In the genomic region with DNA sequence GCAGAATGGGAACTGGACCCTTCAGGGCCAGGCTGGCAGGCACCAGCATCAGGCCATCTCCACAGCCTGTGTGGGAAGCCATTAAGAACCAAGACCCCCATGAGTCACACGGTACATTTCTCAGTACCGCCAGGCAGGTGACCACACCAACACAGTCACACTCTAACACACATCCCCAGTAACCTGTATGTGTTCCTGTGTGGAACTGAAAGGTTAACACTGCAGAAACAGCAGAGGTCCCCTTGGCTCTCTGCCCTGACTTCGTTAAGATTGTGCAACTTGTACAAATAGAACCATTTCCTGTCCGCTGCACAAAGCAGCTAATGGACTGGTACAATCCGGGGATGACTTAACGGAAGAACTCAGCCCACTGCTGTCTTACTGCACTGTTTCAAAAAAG, we compare ENCODE assay signal across 8 mouse cellular contexts. TPM values are rescaled to one million over a fixed set of nuclear protein-coding genes. Genes with fewer than 3 reads are reported as not detected.
DNase-seq lines count a peak whose midpoint lies in the region; ATAC-seq lines count a peak whose summit lies in the region.

No protein-coding gene starts in this region.

- no peak overlapping the region for H3K9ac ChIP-seq in forebrain, embryonic 14.5 days (ENCODE audit: low read length)
- H3K9ac ChIP-seq in forebrain, embryonic 11.5 days (ENCODE audit: low read length), result no peak overlapping the region
- no peak overlapping the region for H3K9ac ChIP-seq in liver, embryonic 12.5 days

- no peaks in the 10 kb centered on the region for H3K27me3 ChIP-seq in forebrain, embryonic 14.5 days (replicated peaks; ENCODE audit: control insufficient read depth, insufficient read depth, low read length)
- H3K27me3 ChIP-seq in forebrain, embryonic 11.5 days (ENCODE audit: control insufficient read depth, insufficient read depth, low read length), result no peaks in the 10 kb centered on the region
- H3K27me3 ChIP-seq in liver, embryonic 12.5 days (replicated peaks), result no peaks in the 10 kb centered on the region

- peak; percentile 29; the same call in 1 of the 2 replicates for ATAC-seq in forebrain, embryonic 14.5 days
- ATAC-seq in forebrain, embryonic 11.5 days (replicated peaks; ENCODE audit: low FRiP score), result no peak
- ATAC-seq in common myeloid progenitor, adult 5-6 weeks (replicated peaks; ENCODE audit: low read depth, poor library complexity, severe bottlenecking), result peak; percentile 74
- peak; percentile 64 for ATAC-seq in liver, embryonic 12.5 days

- H3K4me2 ChIP-seq in forebrain, embryonic 14.5 days (ENCODE audit: low read length), result no peak overlapping the region
- H3K4me2 ChIP-seq in forebrain, embryonic 11.5 days (ENCODE audit: low read depth, low read length, severe bottlenecking), result no peak overlapping the region
- peak overlapping the region; percentile 34 for H3K4me2 ChIP-seq in liver, embryonic 12.5 days

- WGBS in forebrain, embryonic 14.5 days, result 55% methylated on average over 6 of the region's 6 CpGs
- WGBS in forebrain, embryonic 11.5 days, result 79% methylated on average over 6 of the region's 6 CpGs
- 50% methylated on average over 6 of the region's 6 CpGs for WGBS in liver, embryonic 12.5 days (ENCODE audit: insufficient replicate concordance)

- no peak overlapping the region for H3K27ac ChIP-seq in forebrain, embryonic 14.5 days (ENCODE audit: low read depth, low read length)
- no peak overlapping the region for H3K27ac ChIP-seq in forebrain, embryonic 11.5 days (ENCODE audit: low read depth, low read length)
- peak overlapping the region; percentile 81 for H3K27ac ChIP-seq in liver, embryonic 12.5 days

- no peaks in the 10 kb centered on the region for H3K36me3 ChIP-seq in forebrain, embryonic 14.5 days (ENCODE audit: control insufficient read depth, insufficient read depth, low read length)
- H3K36me3 ChIP-seq in forebrain, embryonic 11.5 days (ENCODE audit: control insufficient read depth, insufficient read depth, low read length), result no peaks in the 10 kb centered on the region
- no peaks in the 10 kb centered on the region for H3K36me3 ChIP-seq in liver, embryonic 12.5 days

- H3K9me3 ChIP-seq in forebrain, embryonic 14.5 days (replicated peaks; ENCODE audit: control insufficient read depth, low read length), result no peaks in the 10 kb centered on the region
- no peaks in the 10 kb centered on the region for H3K9me3 ChIP-seq in forebrain, embryonic 11.5 days (ENCODE audit: control insufficient read depth, low read length)
- H3K9me3 ChIP-seq in liver, embryonic 12.5 days (replicated peaks), result no peaks in the 10 kb centered on the region

- no peaks in the 10 kb centered on the region; the same call in 1 of the 2 replicates for H3K4me1 ChIP-seq in forebrain, embryonic 14.5 days (ENCODE audit: control insufficient read depth, insufficient read depth, low read length)
- H3K4me1 ChIP-seq in forebrain, embryonic 11.5 days (replicated peaks; ENCODE audit: control insufficient read depth, insufficient read depth, low read length), result no peaks in the 10 kb centered on the region
- H3K4me1 ChIP-seq in liver, embryonic 12.5 days, result peaks cover 55% of the 10 kb centered on the region

- intact Hi-C loops in heart, postnatal 14 days (cut with DNase I), result no loop called here

- peak; percentile 50 for DNase-seq in forebrain, embryonic 14.5 days (ENCODE audit: low spot score)
- no peak for DNase-seq in forebrain, embryonic 11.5 days (ENCODE audit: low spot score)
- DNase-seq in 3T3-L1 (ENCODE audit: low read depth, low spot score), result peak; percentile 80
- peak; percentile 76 to 84 for DNase-seq in heart, postnatal 14 days
- peak; percentile 45 for DNase-seq in ovary, adult 18-20 months (ENCODE audit: low spot score)
- no peak for DNase-seq in thymus, postnatal 10 days (ENCODE audit: low spot score in 2 of 2)

- H3K4me3 ChIP-seq in forebrain, embryonic 14.5 days (ENCODE audit: low read depth, low read length), result no peak overlapping the region
- no peak overlapping the region for H3K4me3 ChIP-seq in forebrain, embryonic 11.5 days (ENCODE audit: low read depth, low read length)
- H3K4me3 ChIP-seq in liver, embryonic 12.5 days, result no peak overlapping the region

RNA-seq across cellular contexts. Expression of a gene that starts 21.1 kb away (rescaled TPM):
- polyA plus RNA-seq in forebrain, embryonic 14.5 days (2014; fragmentation: Nextera tagmentation; extraction: Ambion mirVana), result 4.7 and 6.9 TPM in 2 replicates
- polyA plus RNA-seq in forebrain, embryonic 11.5 days (2014; fragmentation: Nextera tagmentation; extraction: Ambion mirVana), result 11.3 and 11.9 TPM in 2 replicates
- total RNA-seq in common myeloid progenitor, adult 5-6 weeks (2017), result 7.5 and 9.0 TPM in 2 replicates
- 10 to 100 TPM; 73.2 to 79.0 TPM for total RNA-seq in heart, postnatal 14 days (2021)
- polyA plus RNA-seq in liver, embryonic 12.5 days (2016; fragmentation: Nextera tagmentation; extraction: Ambion mirVana), result 9.4 and 9.7 TPM in 2 replicates

Comparison
In these comparisons a context has a peak if more than half of its experiments do, and no peak if none do; other contexts are left out.
1. DNase-seq: peak in forebrain, embryonic 14.5 days (single experiment), 3T3-L1 (single experiment), heart, postnatal 14 days (2 of 2) and ovary, adult 18-20 months (single experiment); none in forebrain, embryonic 11.5 days (single experiment) and thymus, postnatal 10 days (0 of 2).